Mouse (Mus musculus): Measurements from ENCODE around the gene Traf5.

Traf5 gene

GRCm38 (mm10) chr1:192062682-192063081 is 29.7 kb downstream of the Traf5 start:
- no peak for DNase-seq (ENCODE audit: low spot score)

GRCm38 (mm10) chr1:192061666-192062306 is 30.6 kb downstream of the Traf5 start:
- peak; percentile 38 for DNase-seq (ENCODE audit: low spot score)

- no peak for DNase-seq (ENCODE audit: low spot score)
Measured at GRCm38 (mm10) chr1:192058911-192059310, 33.4 kb downstream of the Traf5 start.

GRCm38 (mm10) chr1:192053726-192054125 is 38.6 kb downstream of the Traf5 start:
- DNase-seq (ENCODE audit: low spot score): no peak

GRCm38 (mm10) chr1:192052986-192053385 is 39.4 kb downstream of the Traf5 start:
- no peak for DNase-seq (ENCODE audit: low spot score)

- DNase-seq (ENCODE audit: low spot score): no peak
Measured at GRCm38 (mm10) chr1:192052461-192052860, 39.9 kb downstream of the Traf5 start.

GRCm38 (mm10) chr1:191999022-191999421 is 93.3 kb downstream of the Traf5 start:
- DNase-seq (ENCODE audit: low spot score): no peak

GRCm38 (mm10) chr1:191996621-191997185 is 95.7 kb downstream of the Traf5 start:
- DNase-seq (ENCODE audit: low spot score): no peak

- no peak for DNase-seq (ENCODE audit: low spot score)
Measured at GRCm38 (mm10) chr1:191995916-191996315, 96.4 kb downstream of the Traf5 start.

GRCm38 (mm10) chr1:191995488-191995887 is 96.9 kb downstream of the Traf5 start:
- peak; percentile 35 for DNase-seq (ENCODE audit: low spot score)

- DNase-seq (ENCODE audit: low spot score): no peak
Measured at GRCm38 (mm10) chr1:191994476-191994875, 97.9 kb downstream of the Traf5 start.

- no peak for DNase-seq (ENCODE audit: low spot score)
Measured at GRCm38 (mm10) chr1:191992040-191992780, 100.1 kb downstream of the Traf5 start.

GRCm38 (mm10) chr1:191989994-191990393 is 102.4 kb downstream of the Traf5 start:
- peak; percentile 94 for DNase-seq (ENCODE audit: low spot score)

GRCm38 (mm10) chr1:191989060-191989459 is 103.3 kb downstream of the Traf5 start:
- no peak for DNase-seq (ENCODE audit: low spot score)

- no peak for DNase-seq (ENCODE audit: low spot score)
Measured at GRCm38 (mm10) chr1:191988646-191989045, 103.7 kb downstream of the Traf5 start.

- no peak for DNase-seq (ENCODE audit: low spot score)
Measured at GRCm38 (mm10) chr1:191987481-191987769, 104.9 kb downstream of the Traf5 start.

GRCm38 (mm10) chr1:191986674-191987480 is 105.5 kb downstream of the Traf5 start:
- DNase-seq (ENCODE audit: low spot score): no peak

GRCm38 (mm10) chr1:191981426-191982102 is 110.8 kb downstream of the Traf5 start:
- DNase-seq (ENCODE audit: low spot score): peak; percentile 36

GRCm38 (mm10) chr1:191977187-191977586 is 115.2 kb downstream of the Traf5 start, which contains the start of gene Rd3:
TSS of gene Rd3 (plus strand) at chr1:191977370.
- DNase-seq (ENCODE audit: low spot score): peak; percentile 68

- DNase-seq (ENCODE audit: low spot score): no peak
Measured at GRCm38 (mm10) chr1:191974509-191975405, 117.6 kb downstream of the Traf5 start.

- no peak for DNase-seq (ENCODE audit: low spot score)
Measured at GRCm38 (mm10) chr1:191969939-191970338, 122.4 kb downstream of the Traf5 start.

Data from ovary, postnatal 36 days (tissue).